Mouse (Mus musculus): ENCODE results near the gene Tubg2.

The Tubg2 gene

DNA sequence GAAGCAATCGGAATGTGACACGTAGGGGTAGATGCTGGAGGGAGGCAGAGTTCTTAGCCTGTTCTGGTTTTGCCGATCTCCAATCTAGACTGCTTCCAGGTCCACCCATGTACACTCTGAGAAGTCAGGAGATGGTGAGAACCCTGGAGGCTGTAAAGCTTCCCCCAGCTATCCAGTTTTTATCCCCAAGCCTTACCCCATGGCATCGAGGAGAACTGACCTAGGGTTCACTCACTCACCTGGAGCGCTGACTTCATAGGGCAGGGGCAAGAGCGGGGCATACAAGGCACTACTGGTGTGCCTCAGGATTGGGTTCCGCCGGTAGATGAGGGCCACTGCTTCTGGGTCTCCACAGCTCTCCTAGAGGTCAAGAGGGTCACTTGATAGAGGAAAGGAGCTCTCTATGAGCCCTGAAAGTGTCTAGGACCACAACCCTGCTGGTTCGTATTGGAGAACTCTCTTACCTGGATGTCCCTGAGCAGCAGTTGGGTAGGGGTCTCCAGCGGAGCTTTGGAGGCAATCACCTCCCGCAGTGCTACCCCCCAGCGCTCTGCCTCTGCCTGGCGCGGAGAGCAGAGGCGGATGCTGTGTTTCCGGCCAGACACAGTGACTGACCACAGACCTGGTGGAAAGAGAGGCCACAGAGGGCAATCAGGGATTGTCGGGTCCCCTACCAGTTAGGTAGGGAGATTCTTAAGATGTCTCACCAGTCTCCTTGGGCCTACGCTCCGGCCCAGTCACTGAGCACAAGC, 11.7 kb downstream of the Tubg2 start:
- no peak for DNase-seq

DNA sequence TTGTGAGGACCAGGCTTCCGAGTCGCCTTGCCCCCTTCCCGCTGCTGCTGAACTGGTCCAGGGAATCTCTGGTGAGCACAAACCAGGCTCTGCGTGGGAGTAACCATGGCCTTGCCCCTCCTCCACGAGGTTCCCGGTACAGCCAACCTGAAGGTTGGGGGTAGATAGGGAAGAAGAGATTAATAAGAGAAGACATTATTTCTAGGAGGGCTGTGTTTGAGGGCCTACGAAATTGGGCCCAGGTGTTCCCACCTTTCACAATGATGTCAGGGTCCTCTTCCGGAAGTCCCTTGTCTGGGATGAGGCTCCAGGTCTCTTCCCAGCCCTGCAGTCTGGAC, 12.2 kb downstream of the Tubg2 start:
- no peak for DNase-seq

DNA sequence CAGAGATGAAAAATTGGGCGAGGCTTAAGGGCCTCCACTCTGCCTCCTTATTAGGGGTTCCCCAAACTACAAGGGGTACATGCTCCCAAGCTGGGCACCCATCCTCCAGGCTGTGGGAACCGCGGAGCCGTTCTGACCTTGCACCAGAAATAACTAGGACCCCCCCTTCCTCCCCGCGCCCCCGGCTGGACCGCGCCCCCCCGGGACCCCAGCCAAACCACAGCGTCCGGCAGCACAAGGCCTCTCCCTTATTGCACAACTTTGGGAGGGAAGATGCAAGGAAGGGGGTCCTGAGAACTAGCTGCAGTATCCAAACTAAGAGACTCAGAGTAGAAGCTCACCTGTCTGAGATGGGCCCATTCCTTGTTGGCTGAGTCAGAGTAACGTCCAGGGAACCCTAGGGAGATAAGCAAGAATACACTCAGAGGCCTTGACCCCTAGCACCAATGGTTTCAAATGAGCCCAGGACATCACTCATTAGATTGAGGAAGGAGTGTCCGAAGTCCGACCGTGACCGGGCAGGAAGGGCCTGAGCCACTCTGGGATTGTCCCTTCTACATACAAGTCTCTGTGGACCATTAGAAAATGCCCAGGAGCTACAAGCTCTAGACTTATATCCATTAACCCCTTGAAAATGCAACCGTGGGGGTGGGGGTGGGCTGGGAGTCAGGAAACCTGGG, 12.7 kb downstream of the Tubg2 start:
- peak; percentile 38 to 74 for DNase-seq

DNA sequence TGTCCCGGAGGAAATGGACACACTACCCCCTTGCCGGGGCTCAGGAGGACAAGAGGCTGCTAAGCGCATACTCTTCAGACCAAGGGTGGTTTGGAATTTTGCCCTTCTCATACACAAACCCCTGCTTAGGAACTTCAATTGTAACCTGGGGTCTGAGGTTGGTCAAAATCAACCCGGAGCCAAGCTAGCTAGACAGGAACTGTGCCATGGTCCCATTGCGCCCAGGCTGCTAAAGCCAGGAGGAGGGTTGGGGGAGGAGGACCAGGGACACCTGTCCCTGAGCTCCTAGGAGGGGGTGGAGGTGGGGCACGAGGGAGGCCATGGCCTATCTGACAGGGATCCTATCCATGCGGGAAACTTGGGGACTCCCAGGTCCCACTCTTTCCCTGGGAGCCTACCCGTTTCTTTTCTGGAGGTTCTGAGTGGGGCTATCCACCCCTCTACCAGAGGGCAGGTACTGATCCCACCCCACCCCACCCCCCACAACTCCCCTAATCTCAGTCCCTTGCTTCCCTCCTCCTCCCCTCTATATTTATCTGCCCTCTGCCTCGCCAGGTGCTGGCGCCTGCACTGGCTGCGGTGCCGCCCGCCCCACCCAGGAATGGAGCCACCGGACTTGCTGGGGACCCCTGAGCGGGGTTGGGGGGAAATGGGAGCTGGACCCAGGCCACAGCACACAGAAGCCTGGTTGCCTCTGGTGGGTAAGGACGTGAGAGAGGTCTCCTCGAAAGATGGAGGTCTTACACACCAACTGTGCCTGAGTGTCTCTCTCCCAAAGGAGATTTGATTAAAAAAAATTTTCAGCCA, 13.8 kb downstream of the Tubg2 start:
- no peak for DNase-seq

DNA sequence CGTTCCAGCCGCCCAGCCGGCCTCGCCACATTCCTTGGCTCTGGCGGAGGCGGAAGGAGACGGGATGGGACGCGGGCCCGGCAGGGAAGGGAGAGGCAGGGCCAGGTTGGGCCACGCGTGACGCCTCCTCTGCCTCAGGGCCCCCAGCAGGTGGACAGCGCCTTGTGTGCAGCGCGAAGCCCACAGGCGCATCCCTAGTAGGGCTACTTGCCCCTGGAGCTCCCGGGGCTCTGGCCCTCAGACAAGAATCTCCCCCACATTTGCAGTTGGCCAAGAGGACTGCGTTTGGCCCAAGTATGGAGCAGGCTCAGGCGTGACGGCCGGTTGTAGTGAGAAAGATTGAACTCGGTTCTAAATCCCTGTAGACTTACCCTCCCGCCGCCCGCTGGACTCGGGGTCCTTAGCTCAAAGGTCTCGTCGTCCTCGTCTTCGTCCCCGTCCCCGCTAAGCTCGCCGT, 14.7 kb downstream of the Tubg2 start, which contains the start of gene Cntnap1:
Gene Cntnap1 (plus strand): TSS at position 170 of the 457 bp plus-strand sequence.
- DNase-seq = peak; percentile 79 to 84

DNA sequence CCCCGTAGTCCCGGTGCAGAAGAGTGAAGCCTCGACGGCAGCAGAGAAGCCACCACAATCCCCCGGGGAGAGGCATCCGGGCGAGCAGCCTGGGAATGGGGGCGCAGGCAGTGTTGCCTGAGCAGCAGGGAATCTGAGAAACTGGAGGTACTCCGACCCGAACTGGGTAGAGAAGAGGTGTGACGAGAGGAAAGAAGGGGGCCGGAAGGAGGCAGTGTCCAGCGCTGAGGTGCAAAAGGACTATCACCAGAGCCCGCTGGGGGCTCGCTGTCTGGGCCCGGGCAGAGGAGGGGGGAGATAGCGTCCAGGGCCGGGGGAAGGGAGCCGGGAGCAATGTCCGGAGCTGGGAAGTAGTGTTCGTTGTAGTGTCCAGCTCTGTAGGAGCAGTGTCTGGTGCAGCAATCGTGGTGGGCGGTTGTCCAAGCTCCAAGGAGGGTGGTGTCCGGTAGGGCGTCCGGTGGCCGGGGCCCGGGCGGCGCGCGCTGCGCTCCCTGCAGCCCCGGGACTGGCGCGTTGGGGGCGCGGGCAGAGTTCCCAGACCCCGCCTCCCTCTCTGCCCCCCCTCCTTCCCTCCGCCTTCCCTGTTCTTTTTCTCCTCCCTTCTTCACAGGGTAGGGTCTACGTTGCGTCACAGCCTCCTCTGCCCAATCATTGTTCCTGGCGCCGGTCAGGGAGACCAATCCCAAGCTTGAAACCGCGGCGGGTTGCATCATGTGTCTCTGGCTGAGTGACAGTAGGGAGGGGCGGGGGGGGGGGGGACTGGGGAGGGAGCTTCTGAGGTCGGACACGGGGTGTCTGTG, 15.3 kb downstream of the Tubg2 start, which contains the start of gene Plekhh3:
Gene Plekhh3 (minus strand): TSS at position 541 of the 800 bp plus-strand sequence.
- DNase-seq = peak; percentile 96 to 98

DNA sequence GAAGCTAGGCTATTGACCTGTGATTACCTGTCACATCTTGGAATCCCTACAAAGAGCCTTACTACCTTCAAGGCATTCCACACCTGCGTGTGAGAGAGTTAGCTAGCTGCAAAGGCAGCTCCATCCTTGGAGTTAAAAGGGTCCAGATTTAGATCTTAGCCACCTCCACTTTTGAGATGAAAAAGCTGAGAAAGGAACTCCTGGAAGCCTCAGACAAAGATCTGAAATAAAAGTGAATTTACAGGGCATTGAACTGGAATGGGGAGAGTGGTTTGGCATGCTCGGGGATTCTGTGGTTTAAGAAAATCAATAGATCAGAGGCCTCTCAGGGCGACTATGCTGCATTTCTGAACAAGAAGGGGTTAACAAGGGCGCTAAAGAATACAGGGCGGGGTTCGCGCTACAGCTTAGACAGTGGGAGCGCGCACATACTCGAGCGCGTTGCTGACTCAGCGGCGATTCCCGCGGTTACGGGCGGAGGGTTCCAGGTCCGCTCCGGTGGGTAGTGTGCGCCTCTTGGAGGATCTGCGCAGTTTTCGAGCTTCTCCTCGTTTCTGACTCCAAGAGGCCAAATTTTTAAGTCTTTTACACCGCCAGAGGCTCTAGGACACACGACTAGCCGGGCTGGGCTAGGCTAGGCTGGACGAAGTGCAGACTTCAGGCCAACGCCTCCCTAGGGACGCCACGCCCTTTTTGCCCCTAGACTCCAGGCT, 16.2 kb downstream of the Tubg2 start:
- peak; percentile 81 to 83 for DNase-seq

DNA sequence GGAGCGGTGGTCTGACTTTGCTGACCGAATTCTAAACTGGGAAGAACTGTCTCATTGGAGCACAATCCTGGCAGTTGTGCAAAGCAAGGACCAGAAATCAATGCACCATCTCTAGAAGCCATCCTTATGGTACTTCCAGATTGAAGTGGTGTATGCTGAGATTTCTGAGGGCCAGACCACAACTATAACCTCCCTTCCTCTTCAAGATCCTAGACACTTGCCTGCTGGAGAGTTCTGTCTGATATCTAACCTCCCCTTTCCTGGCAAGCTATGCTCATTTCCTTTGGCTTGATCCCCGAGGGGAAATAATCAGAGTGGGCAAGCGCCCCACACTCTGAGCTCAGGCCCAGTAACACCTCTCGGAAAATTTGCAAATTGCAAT, 16.7 kb downstream of the Tubg2 start:
- DNase-seq = no peak

DNA sequence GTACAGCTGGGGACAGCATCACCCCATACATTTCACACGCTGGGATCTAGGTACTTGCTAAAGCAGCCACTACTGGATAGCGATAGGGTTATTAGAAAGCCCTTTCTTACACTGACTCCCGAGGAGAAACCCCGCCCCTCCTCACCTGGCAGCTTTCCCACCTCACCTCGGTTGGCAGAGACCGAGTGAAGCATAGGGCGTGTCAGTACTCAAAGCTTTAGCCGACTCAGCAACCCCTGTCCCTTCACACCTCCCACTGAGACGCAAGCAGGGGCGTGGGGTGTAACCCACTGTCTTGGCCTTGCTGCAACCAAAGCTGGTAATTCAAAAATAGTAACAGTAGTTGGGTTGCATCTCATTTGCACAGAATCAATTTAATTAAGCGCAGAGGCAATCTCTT, 17.4 kb downstream of the Tubg2 start:
- peak; percentile 76 to 82 for DNase-seq

DNA sequence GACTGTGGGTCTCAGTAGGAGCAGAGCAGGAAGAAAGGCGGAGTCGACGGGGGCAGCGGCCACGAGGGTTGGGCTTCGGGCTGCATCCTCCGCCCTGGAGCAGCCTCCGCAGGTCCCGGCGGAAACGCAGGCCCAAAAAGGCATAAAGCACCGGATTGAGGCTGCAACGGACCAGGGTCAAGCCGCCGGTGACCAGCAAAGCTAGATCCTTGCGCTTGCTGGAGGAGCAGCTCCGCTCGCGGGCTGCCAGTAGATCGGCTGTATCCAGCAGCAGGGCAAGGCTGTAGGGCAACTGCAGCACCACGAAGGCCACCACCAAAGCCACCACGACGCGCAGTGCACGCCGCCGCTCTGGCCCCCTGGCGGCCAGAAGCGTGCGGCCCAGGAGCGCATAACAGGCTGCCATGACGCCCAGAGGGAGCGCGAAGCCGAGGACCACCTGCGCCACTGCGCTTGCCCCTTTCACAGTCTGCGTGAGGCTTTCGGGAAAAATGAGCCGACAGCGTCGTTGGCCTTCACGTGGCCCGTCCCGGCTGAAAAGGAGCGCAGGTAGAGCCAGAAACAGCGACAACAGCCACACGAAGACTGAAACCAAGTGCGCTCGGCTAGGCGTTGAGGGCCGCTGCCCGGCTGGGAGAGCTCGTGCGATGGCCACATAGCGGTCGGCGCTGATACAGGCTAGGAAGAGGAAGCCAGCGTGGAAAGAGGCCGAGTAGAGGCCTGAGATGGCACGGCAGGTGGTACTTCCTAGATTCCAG, 18.1 kb downstream of the Tubg2 start:
- peak; percentile 87 to 90 for DNase-seq

DNA sequence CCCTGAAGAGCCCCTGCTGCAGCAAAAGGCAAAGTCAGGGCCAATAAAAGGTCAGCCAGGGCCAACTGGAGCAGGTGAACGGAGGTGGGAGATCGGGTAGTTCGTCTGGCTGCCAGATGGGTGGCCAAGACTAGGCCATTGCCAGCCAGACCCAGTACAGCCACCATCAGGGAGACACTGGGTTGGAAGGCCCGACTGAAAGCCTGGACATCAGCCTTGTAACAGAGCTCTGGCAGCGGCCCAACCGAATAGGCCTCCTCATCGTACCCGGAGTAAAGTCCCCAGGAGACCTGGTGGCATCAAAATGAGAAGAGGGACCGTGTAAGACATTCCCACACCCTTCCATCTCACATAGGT, 18.7 kb downstream of the Tubg2 start:
- no peak for DNase-seq

DNA sequence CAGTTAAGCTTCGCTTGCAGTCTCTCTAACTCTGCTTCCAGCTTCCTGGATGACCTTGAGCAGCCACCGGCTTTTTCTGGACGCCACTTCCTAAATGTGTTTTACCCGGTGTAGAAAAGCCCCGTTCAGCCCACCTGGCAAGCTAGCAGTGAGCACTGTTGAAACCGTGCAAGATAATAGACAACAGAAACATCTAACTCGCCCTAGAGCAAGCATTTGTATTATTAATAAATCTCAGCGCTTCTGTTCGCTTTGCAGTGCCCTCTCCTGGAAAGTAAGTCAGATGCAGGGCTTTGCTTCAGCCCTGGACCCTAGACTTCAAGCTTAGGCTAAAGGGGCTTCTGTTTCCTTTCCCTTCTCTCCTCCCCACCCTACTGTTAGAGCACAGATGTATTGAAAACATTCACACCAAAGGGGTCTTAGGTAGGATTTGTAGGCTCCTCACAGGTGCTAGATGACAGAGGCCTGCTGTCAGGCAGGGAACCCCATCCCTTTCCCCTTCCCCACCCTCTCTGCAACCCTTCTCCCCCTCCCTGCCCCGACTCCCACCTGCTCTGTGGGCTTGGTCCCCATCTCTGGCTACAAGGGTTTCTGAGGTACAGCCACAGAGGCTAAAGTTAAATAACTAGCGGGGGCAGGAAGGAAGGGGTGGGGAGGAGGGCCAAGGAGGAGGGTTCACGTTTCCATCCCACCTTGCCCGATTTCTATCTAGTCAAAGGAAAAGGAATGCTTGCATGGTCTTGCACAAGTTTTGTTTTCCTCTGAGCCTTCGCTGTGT, 19.3 kb downstream of the Tubg2 start, which contains the start of gene Ccr10:
Gene Ccr10 (minus strand): TSS at position 593 of the 778 bp plus-strand sequence.
- no peak for DNase-seq

DNA sequence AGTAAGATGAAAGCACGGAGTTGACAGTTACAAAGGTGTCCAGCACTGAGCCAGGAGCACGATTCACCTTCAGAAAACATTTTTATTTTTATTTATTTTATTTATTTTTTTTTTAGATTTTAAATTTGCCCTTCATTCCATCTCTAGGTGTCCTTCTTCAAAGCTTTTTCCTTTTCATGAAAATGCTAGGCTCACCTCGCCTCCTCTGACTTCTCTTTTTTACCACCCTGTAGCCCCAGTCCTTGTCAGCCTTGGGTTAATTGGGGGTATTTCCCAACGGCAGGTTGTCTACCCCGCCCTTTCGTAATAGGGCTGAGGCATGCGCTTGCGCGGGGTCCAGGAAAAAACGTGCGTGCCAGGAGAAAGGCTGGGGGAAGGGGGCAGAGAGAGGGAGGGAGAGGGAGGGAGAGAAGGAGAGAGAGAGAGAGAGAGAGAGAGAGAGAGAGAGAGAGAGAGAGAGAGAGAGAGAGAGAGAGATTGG, 20.0 kb downstream of the Tubg2 start:
- no peak for DNase-seq

DNA sequence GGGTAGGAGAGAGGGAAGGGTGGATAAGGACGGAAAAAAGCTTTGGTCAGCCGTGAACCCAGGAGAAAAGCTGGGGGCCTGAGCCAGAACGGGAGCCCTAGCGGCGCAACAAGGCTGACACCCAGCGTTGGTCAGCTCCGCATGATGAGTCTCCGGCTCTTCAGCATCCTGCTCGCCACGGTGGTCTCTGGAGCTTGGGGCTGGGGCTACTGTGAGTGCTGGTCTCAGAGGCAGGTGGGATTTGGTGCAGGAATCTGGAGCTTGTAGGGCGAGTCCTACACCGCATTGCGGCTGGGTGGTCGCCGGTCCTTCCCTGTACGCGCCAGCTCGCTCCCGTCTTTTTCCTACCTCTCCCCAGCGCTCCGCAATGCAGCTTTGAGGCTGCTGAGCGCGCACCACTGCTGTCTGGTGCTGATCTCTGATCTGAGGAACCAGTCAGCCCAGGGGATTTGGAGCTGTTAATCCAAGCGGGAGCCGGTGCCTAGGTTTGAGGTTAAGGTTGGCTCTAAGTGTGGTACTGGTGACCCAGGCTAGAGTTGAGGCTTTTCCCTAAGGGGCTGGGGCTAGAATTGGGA, 20.5 kb downstream of the Tubg2 start:
- DNase-seq = peak; percentile 57

DNA sequence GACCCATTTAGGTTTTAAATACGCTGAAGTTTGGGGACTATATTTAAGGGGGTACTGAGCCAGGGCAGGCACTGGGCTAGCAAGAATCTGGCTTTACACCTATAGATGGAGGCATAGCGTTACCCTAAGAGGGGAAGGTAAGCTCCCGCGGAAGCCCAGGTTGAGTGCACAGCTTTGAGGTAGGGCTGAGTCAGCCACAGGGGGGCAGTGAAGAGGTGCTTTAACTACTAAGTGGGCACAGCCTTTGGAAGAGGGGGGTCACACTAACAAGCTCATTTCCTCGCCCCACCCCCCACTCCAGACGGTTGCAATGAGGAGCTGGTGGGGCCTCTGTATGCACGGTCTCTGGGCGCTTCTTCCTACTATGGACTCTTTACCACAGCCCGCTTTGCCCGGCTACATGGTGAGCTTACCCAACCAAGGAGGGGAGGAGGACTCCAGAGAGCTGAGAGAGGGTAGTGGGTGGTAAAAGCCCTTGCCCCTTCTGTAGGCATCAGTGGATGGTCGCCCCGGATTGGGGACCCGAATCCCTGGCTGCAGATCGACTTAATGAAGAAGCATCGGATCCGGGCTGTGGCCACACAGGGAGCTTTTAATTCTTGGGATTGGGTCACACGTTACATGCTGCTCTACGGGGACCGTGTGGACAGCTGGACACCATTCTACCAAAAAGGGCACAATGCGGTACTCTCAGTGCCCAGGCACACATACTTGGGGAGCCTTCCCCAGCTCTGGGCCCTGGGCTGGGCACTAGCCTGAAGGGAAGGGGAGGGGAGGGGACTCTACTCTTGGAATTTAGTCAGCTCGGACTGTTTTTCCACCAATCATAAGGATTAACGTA, 21.4 kb downstream of the Tubg2 start:
- peak; percentile 57 to 66 for DNase-seq

DNA sequence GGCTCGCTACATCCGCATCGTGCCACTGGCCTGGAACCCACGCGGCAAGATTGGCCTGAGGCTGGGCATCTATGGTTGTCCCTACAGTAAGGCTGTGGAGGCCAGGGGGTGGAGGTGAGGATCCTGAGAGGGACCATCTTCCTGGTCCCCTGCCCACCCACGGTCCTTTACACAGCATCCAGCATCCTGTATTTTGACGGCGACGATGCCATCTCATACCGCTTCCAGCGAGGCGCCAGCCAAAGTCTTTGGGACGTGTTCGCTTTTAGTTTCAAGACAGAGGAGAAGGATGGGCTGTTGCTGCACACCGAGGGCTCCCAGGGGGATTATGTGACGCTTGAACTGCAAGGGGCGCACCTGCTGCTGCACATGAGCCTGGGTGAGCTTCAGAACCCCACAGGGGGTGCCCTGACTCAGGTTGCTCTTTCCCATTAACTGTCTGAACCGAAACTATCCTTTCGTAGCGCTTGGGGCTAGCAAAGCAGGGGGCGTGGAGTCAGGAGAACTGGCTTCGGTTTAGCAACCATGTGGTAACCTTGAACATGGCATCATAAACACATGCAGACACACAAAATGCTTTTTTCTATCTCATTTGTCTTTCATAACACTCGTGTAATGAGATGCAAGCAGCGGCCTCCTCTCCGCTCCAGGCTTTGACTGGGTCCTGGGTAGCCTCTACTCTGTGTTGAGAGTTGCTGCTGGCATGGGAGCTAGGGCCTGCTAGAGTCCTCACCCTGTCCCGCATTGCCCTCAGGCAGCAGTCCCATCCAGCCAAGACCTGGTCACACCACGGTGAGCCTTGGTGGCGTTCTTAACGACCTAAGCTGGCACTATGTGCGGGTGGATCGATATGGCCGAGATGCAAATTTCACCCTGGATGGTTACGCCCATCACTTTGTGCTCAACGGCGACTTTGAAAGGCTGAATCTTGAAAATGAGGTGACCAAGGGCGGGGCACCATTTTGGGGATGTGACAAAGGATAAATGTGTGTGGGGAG, 22.7 kb downstream of the Tubg2 start:
- DNase-seq = no peak

DNA sequence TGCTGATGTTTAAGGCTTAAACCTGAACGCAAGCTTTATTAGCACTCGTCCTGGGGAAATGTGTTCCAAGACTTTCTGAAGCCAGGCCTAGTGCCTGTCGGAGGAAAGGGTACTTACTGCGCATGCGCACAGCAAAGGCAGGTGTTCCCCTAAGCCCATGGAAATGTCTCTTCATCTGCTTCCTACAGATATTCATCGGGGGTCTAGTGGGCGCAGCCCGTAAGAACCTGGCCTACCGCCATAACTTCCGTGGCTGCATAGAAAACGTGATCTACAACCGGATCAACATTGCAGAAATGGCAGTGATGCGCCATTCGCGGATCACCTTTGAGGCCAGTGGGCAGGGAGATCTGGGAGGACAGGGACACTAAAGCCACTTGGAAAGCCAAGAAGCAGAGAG, 23.6 kb downstream of the Tubg2 start:
- DNase-seq = no peak

DNA sequence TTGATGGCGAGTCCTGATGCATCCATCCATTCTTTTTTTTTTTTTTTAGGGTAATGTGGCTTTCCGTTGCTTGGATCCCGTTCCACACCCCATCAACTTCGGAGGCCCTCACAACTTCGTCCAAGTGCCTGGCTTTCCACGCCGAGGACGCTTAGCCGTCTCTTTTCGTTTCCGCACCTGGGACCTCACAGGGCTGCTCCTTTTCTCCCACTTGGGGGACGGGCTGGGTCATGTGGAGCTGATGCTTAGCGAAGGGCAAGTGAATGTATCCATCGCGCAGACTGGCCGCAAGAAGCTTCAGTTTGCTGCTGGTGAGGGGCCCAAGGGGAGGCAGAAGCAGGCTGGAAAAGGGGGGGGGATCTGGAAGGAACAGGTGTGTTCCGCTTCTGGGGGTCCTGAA, 24.6 kb downstream of the Tubg2 start:
- DNase-seq = no peak

Measured in lung, postnatal 4 days (tissue).